Mouse (Mus musculus): ENCODE data around the gene Rftn1. TPM values are rescaled to one million over a fixed set of nuclear protein-coding genes. Genes with fewer than 3 reads are reported as not detected.
A peak's percentile ranks its signal among the peaks of the same experiment; 100 is the strongest.

Gene Rftn1
- polyA plus RNA-seq, 1 experiment from 2014 or later, result 14.3 TPM

GRCm38 (mm10) chr17:50033698-50034097, 156.8 kb downstream of the Rftn1 start:
- H3K27me3 ChIP-seq (replicated peaks), result no peaks in the 10 kb centered on the region
- no peaks in the 10 kb centered on the region for H3K9me3 ChIP-seq
- no peak for ATAC-seq (ENCODE audit: low FRiP score, low read depth)
- H3K9ac ChIP-seq, result no peak overlapping the region
- no peaks in the 10 kb centered on the region for H3K4me1 ChIP-seq
- no peak overlapping the region for H3K4me2 ChIP-seq (replicated peaks)
- no peak overlapping the region for H3K27ac ChIP-seq
- no peak overlapping the region for H3K4me3 ChIP-seq
- H3K36me3 ChIP-seq, result no peaks in the 10 kb centered on the region
- 79% methylated on average over 6 of the region's 6 CpGs for WGBS

- ATAC-seq (ENCODE audit: low FRiP score, low read depth), result no peak
- 87% methylated on average over 13 of the region's 13 CpGs for WGBS
- no peak overlapping the region for H3K4me3 ChIP-seq
- H3K4me1 ChIP-seq, result no peaks in the 10 kb centered on the region
- H3K27me3 ChIP-seq (replicated peaks), result no peaks in the 10 kb centered on the region
- H3K27ac ChIP-seq, result no peak overlapping the region
- no peaks in the 10 kb centered on the region for H3K9me3 ChIP-seq
- H3K4me2 ChIP-seq (replicated peaks), result no peak overlapping the region
- H3K36me3 ChIP-seq, result no peaks in the 10 kb centered on the region
- H3K9ac ChIP-seq, result no peak overlapping the region
Observed at GRCm38 (mm10) chr17:50031548-50032491, 158.7 kb downstream of the Rftn1 start.

GRCm38 (mm10) chr17:50025651-50026050, 164.8 kb downstream of the Rftn1 start:
- Histone ChIP-seq H3K4me3 (no peak overlapping the region), H3K9ac (no peak overlapping the region), H3K27ac (no peak overlapping the region), H3K36me3 (no peaks in the 10 kb centered on the region), H3K4me2 (replicated peaks) (no peak overlapping the region), H3K9me3 (no peaks in the 10 kb centered on the region), H3K27me3 (replicated peaks) (no peaks in the 10 kb centered on the region), H3K4me1 (peaks cover 9% of the 10 kb centered on the region)
- ATAC-seq (ENCODE audit: low FRiP score, low read depth), result no peak
- WGBS, result 84% methylated on average over 1 of the region's 1 CpGs

GRCm38 (mm10) chr17:50025173-50025626, 165.3 kb downstream of the Rftn1 start:
- Histone ChIP-seq H3K27ac (no peak overlapping the region), H3K4me2 (replicated peaks) (no peak overlapping the region), H3K9ac (no peak overlapping the region), H3K4me3 (no peak overlapping the region), H3K36me3 (no peaks in the 10 kb centered on the region), H3K4me1 (peaks cover 13% of the 10 kb centered on the region), H3K27me3 (replicated peaks) (no peaks in the 10 kb centered on the region), H3K9me3 (no peaks in the 10 kb centered on the region)
- no peak for ATAC-seq (ENCODE audit: low FRiP score, low read depth)
- 70% methylated on average over 4 of the region's 4 CpGs for WGBS

GRCm38 (mm10) chr17:50021400-50021799, 169.1 kb downstream of the Rftn1 start:
- peaks cover 25% of the 10 kb centered on the region for H3K4me1 ChIP-seq
- no peak overlapping the region for H3K4me2 ChIP-seq (replicated peaks)
- no peak overlapping the region for H3K27ac ChIP-seq
- no peak overlapping the region for H3K9ac ChIP-seq
- no peaks in the 10 kb centered on the region for H3K9me3 ChIP-seq
- H3K27me3 ChIP-seq (replicated peaks), result no peaks in the 10 kb centered on the region
- H3K4me3 ChIP-seq, result no peak overlapping the region
- 22% methylated on average over 4 of the region's 4 CpGs for WGBS
- H3K36me3 ChIP-seq, result no peaks in the 10 kb centered on the region
- ATAC-seq (ENCODE audit: low FRiP score, low read depth), result no peak

- no peaks in the 10 kb centered on the region for H3K36me3 ChIP-seq
- H3K4me2 ChIP-seq (replicated peaks), result peak overlapping the region; percentile 20; the same call in 1 of the 2 replicates
- no peaks in the 10 kb centered on the region for H3K9me3 ChIP-seq
- H3K27me3 ChIP-seq (replicated peaks), result no peaks in the 10 kb centered on the region
- WGBS, result 52% methylated on average over 16 of the region's 16 CpGs
- H3K4me3 ChIP-seq, result no peak overlapping the region
- no peak for ATAC-seq (ENCODE audit: low FRiP score, low read depth)
- H3K9ac ChIP-seq, result peak overlapping the region; percentile 18; the same call in 1 of the 2 replicates
- peaks cover 25% of the 10 kb centered on the region for H3K4me1 ChIP-seq
- no peak overlapping the region for H3K27ac ChIP-seq
Observed at GRCm38 (mm10) chr17:50020211-50021001, 170.1 kb downstream of the Rftn1 start.

- no peaks in the 10 kb centered on the region for H3K9me3 ChIP-seq
- ATAC-seq (ENCODE audit: low FRiP score, low read depth), result no peak
- H3K4me1 ChIP-seq, result peaks cover 26% of the 10 kb centered on the region
- H3K9ac ChIP-seq, result no peak overlapping the region
- H3K27me3 ChIP-seq (replicated peaks), result no peaks in the 10 kb centered on the region
- no peak overlapping the region for H3K4me3 ChIP-seq
- no peaks in the 10 kb centered on the region for H3K36me3 ChIP-seq
- H3K27ac ChIP-seq, result no peak overlapping the region
- 81% methylated on average over 3 of the region's 3 CpGs for WGBS
- H3K4me2 ChIP-seq (replicated peaks), result no peak overlapping the region
Observed at GRCm38 (mm10) chr17:50019819-50020210, 170.7 kb downstream of the Rftn1 start.

GRCm38 (mm10) chr17:50019090-50019489, 171.4 kb downstream of the Rftn1 start:
- no peak for ATAC-seq (ENCODE audit: low FRiP score, low read depth)
- no peak overlapping the region for H3K4me2 ChIP-seq (replicated peaks)
- no peak overlapping the region for H3K27ac ChIP-seq
- no peaks in the 10 kb centered on the region for H3K9me3 ChIP-seq
- no peak overlapping the region for H3K4me3 ChIP-seq
- H3K9ac ChIP-seq, result no peak overlapping the region
- WGBS, result 38% methylated on average over 5 of the region's 5 CpGs
- no peaks in the 10 kb centered on the region for H3K36me3 ChIP-seq
- peaks cover 30% of the 10 kb centered on the region for H3K4me1 ChIP-seq
- H3K27me3 ChIP-seq (replicated peaks), result no peaks in the 10 kb centered on the region

- Histone ChIP-seq H3K36me3 (no peaks in the 10 kb centered on the region), H3K4me2 (replicated peaks) (no peak overlapping the region), H3K27me3 (replicated peaks) (no peaks in the 10 kb centered on the region), H3K4me1 (peaks cover 15% of the 10 kb centered on the region), H3K9ac (no peak overlapping the region), H3K27ac (no peak overlapping the region), H3K4me3 (no peak overlapping the region), H3K9me3 (no peaks in the 10 kb centered on the region)
- ATAC-seq (ENCODE audit: low FRiP score, low read depth), result no peak
- WGBS, result 54% methylated on average over 9 of the region's 9 CpGs
Observed at GRCm38 (mm10) chr17:50014708-50015107, 175.8 kb downstream of the Rftn1 start.

- no peak overlapping the region for H3K4me3 ChIP-seq
- no peaks in the 10 kb centered on the region for H3K36me3 ChIP-seq
- H3K9me3 ChIP-seq, result no peaks in the 10 kb centered on the region
- peaks cover 11% of the 10 kb centered on the region for H3K4me1 ChIP-seq
- no peak overlapping the region for H3K4me2 ChIP-seq (replicated peaks)
- no peaks in the 10 kb centered on the region for H3K27me3 ChIP-seq (replicated peaks)
- no peak overlapping the region for H3K27ac ChIP-seq
- no peak for ATAC-seq (ENCODE audit: low FRiP score, low read depth)
- H3K9ac ChIP-seq, result no peak overlapping the region
- 77% methylated on average over 2 of the region's 2 CpGs for WGBS
Observed at GRCm38 (mm10) chr17:50013848-50014247, 176.6 kb downstream of the Rftn1 start.

- H3K27ac ChIP-seq, result no peak overlapping the region
- ATAC-seq (ENCODE audit: low FRiP score, low read depth), result no peak
- no peaks in the 10 kb centered on the region for H3K9me3 ChIP-seq
- H3K27me3 ChIP-seq (replicated peaks), result no peaks in the 10 kb centered on the region
- no peak overlapping the region for H3K4me2 ChIP-seq (replicated peaks)
- no peaks in the 10 kb centered on the region for H3K36me3 ChIP-seq
- peaks cover 17% of the 10 kb centered on the region for H3K4me1 ChIP-seq
- H3K9ac ChIP-seq, result no peak overlapping the region
- 33% methylated on average over 4 of the region's 4 CpGs for WGBS
- H3K4me3 ChIP-seq, result no peak overlapping the region
Observed at GRCm38 (mm10) chr17:50010096-50010495, 180.4 kb downstream of the Rftn1 start.

GRCm38 (mm10) chr17:50006721-50007351, 183.6 kb downstream of the Rftn1 start:
- peak; percentile 87 for ATAC-seq (ENCODE audit: low FRiP score, low read depth)
- H3K27me3 ChIP-seq (replicated peaks), result no peaks in the 10 kb centered on the region
- H3K4me2 ChIP-seq (replicated peaks), result peak overlapping the region; percentile 32
- H3K4me3 ChIP-seq, result no peak overlapping the region
- H3K27ac ChIP-seq, result peak overlapping the region; percentile 10; the same call in 1 of the 2 replicates
- no peaks in the 10 kb centered on the region for H3K9me3 ChIP-seq
- H3K36me3 ChIP-seq, result no peaks in the 10 kb centered on the region
- no peak overlapping the region for H3K9ac ChIP-seq
- WGBS, result 6% methylated on average over 9 of the region's 9 CpGs
- H3K4me1 ChIP-seq, result peaks cover 18% of the 10 kb centered on the region

Measured in neural tube, embryonic 12.5 days (tissue).